Mouse (Mus musculus) A20 (cell line): Measurements from ENCODE around the gene Usp48.
"Not testable (repeated sequence)": the region's sequence is repeated elsewhere in the genome, so short reads cannot be mapped to it uniquely, and the experiment has no call there.

ENCODE experiments used
- DNase-seq: peaks from one replicate; pipeline ENCODE4 v3.0.0-alpha.2; 2011; ENCODE audit warnings: low read depth, low spot score

Gene Usp48

DNA sequence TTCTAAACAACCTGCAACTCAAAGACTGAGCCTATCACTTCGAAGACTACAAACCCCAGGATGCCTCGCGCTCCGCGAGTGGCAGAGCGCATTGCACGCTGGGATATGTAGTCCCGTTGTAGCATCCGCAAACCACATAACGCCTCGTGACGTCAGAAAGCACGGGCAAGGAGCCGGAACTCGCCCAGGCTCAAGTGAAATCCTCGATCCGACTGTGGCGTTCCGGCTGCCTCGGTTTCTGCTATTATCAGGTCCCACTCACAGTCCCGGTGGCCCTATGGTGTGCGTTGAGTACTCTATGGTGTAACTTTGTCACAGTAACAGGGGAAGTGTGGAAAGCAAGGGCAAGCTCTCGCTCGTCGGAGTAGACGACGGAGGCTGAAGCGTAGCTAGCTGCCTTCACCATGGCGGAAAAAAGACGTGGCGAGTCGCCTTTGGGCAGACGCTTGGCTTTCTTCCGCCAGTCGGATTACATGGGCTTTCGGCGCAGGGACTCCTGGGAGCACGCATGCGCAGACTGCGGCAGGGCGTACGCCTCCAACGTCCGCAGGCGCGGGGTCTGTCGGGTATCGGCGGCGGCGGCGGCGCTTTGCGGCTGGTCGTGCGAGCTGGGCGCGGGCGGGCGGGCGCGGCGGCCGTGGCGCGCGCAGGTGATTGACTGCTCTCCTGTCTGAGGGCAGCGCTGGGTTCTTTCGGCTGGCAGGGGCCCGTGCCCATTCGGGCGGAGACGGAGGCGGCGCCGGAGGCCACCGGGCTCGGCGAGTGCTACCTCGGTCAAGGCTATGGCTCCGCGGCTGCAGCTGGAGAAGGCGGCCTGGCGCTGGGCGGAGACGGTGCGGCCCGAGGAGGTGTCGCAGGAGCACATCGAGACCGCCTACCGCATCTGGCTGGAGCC lies at the start of gene Usp48:
TSS of gene Usp48 (plus strand) at position 155 of the 895 bp plus-strand sequence.
- peak; percentile 98 for DNase-seq

DNA sequence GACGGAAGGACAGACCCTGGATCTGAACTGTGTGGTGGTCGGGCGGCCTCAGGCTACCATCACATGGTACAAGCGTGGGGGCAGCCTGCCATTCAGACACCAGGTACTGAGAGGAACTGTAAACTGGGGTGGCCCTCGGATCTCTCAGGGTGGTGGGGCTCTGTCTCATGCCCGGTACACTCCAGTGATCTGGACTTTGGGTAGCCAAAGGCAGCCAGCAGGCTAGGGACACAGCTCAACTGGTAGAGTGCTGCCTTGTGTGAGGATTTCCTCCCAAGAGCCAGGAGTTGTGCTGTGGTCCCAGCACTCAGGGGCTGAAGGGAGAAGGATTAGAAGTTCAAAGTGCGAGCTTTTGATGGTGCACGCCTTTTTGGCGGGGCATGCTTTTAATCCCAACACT lies 48.0 kb upstream of the Usp48 start:
- no peak for DNase-seq

DNA sequence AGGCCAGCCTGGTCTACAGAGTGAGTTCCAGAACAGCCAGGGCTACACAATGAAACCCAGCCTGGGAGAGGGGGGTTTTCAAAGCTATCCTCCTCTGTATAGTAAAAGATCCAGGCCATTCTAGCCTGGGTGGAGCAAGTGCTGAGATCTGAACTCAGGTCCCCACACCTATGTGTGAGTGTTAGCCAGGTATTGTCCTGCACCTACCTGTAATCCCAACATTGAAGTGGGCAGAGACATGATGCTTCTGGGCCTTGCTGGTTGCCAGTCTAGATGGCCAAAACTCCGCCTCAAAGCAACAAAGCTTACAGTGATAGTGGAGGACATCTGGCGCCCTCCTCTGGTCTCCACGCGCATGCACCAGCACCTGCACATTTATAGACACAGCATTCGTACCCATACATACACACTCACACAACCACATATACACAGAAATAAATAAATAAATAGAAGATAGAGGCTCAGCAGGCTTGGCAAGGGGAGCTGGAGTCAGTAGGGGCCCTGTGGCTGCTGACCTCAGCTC lies 47.5 kb upstream of the Usp48 start:
- DNase-seq: peak; percentile 48

DNA sequence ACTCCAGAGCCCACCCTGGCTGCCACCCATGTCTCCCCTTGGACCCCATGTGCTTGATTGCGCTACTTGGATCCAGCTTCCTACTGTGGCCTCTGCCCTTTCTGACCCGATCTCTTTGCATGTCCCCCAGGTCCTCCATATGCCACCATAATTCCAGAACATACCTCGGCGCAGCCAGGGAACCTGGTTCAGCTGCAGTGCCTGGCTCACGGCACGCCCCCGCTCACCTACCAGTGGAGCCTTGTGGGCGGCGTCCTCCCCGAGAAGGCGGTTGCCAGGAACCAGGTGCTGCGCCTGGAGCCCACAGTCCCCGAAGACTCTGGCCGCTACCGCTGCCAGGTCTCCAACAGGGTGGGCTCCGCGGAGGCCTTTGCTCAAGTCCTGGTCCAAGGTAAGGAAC lies 40.1 kb upstream of the Usp48 start:
- no peak for DNase-seq

DNA sequence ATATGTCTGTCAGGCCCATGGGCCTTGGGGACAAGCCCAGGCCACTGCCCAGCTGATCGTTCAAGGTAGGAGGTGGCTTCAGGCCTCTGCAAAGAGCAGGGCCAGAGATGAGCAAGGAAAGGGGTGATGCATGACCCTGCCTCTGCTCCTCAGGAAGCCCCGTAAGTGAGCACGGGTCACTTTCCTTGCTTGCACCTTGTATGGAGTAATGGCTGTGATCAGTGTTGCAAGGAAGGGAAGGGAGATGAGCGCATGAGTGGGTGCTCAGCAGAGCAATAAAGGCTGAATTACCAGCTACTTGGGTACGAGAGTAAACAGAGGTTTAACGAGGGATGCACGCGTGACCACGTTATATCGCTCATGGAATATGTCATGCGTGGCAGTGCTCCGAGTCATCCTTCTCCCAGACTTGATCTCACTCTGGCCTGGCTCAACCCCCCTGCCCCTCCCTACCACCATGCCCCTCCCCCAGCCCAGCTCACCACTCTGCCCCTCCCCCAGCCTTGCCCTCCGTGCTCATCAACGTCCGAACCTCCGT lies 36.8 kb upstream of the Usp48 start:
- DNase-seq: no peak

DNA sequence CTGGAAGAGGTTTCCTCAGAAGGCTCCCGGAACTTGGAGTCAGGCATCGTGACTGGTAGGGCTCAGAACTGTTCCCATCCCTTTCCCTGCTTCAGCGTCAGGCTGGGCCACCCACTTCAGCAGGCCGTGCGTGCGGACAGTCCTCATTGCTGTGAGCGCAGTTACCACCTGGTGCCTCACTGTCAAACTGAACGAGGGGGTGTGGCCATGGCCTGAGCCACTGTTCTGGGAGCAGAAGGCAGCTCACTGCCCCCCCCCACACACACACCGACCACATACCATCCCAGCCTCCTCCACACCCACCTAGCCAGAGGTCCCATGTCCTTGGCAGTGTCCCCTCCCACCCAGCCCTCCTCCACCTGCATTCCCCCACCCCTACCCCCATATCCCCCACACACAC lies 23.7 kb upstream of the Usp48 start:
- no peak for DNase-seq

DNA sequence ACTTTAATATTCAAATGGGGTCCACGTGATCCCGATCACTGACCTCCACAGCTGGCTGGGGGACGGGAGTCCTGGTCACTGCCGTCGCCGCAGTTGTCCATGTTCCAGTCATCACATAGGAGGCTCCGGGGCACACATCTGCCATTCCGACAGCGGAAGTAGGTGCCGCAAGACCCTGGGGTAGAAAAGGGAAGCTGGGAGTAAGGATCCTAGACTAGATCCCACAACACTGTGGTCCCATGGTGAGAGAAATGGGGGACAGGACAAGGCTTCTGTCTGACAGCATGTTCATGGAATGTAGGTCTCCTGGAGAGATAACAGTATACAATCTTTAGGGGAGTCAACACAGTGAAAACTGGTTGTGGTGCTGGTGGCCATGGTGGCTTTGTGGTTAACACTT lies 19.1 kb upstream of the Usp48 start, which contains the start of gene Ldlrad2:
TSS of gene Ldlrad2 (minus strand) at position 101 of the 400 bp plus-strand sequence.
- no peak for DNase-seq

DNA sequence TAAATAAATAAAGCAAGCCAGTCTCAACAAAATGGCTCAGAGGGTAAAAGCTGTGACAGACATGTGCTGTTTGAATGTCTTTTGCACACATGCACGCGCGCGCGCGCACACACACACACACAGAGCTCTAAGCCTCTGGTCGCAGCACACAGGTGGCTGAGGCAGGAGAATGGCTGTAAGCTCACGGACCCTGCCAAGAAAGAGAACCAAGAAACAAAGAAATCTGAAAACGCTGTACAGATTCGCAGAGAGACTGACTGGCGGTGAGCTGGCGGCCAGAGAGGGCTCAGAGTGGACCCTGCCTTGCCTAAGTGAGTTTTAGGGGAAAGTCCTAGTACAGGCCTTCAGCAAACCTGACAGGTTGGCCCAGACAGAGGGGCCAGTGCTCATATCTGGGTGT lies 16.1 kb upstream of the Usp48 start:
- no peak for DNase-seq

DNA sequence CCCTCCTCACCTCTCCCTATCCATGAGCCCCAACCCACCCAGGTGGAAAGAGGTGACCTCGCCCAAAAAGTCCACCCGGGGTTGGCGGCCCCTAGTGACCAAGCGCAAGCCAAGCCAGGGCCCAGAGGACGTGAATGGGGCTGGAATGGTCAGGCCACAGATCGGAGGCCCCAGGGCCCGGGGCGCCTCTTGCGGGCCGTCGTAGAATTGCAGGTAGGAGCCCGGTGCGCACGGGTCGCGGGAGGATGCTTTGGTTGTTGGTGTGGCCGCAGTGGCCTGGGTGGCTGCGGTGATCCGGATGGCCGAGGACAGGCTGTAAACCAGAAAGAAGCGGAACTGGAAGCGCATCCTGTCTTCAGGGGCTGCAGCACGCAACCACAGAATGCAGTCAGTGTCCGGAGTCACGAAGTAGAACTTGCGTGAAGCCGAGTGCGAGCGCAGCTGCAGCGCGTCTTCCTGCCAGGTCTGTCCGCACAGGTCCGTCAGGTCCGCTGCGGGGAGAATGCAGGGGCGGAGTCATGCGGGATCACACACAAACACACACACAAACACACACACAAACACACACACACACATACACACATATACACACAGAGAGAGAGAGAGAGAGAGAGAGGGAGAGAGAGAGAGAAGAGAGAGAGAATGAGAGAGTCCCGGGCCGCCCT lies 15.2 kb upstream of the Usp48 start:
- DNase-seq: peak; percentile 42

DNA sequence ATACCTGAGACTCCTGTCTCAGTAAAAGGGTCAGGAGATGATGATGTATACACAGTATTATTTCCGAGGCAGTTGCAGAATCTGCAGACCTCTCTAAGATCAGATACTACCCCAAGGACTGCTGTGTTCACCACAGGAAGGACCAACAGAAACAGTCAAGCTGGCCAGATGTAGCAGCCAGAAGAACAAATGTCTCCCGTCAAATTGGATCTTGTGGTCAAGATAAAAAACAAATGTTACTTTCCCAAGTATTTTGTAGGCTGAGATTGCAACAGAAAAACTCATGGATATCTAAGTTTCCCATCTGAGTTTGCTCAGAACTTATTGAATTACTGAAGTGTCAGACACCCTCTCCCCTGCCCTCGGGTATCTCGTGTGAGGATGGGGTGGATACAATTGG lies 13.8 kb upstream of the Usp48 start:
- no peak for DNase-seq

DNA sequence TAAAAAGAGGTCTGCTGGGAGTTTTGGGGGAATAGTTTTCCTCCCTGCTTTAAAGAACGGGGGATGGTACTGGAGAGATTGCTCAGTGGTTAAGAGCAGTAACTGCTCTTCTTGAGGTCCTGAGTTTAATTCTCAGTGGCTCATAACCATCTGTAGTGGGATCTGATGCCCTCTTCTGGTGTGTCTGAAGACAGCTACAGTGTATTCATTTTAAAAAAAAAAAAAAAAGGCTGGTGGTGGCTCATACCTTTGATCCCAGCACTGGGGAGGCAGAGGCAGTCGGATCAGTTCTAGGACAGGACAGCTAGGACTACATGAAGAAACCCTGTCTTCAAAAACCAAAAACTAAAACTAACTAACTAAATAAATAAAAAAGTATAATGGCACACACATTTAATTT lies 13.3 kb upstream of the Usp48 start:
- no peak for DNase-seq

DNA sequence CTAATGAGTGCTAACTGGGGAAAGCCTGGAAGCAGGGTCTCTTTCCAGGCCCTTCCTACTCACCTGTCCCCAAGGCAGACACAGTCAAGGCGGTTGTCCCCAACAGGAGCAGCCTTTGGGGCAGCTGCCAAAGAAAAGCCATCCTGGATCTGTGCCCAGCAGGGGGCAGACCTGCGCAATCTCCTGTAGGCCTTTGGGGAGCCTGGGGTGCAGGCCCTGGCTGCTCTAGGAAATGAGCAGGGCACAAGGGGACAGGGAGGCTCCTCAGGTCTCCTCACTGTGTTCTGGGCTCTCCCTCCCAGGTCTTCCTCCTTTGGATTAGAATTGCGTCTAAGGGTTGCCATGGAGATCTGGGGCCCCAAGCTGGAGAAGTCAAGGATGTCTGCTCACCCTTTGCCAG lies 11.7 kb upstream of the Usp48 start:
- DNase-seq: peak; percentile 50

DNA sequence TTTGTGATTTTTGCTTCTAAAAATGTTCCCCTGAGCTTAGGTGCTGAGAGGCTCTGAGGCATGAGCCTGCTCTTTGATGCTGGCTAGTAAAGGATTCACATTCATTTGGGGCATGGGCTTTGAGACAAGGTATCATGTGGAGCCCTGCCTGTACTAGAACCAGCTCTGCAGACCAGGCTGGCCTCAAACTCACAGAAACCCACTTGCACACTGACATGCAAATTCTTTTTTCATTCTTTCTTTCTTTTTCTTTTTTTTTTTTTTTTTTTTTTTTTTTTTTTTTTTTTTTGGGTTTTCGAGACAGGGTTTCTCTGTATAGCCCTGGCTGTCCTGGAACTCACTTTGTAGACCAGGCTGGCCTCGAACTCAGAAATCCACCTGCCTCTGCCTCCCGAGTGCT lies 4.5 kb upstream of the Usp48 start:
- DNase-seq: not testable (repeated sequence)

DNA sequence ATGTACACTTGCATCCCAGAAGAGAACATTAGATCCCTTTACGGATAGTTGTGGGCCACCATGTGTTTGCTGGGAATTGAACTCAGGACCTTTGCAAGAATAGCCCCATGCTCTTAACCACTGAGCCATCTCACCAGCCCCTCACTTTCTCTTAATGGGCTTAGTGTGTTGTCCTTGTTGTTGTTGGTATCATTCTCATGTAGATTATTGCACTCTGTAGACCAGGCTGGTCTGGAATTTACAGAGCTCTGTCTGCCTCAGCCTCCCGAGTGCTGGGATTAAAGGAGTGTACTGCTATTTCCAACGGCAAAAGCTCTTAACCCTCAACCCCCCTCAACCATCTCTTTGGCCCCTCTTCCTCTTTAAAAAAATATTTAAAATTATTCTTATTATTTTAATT lies 4.0 kb upstream of the Usp48 start:
- no peak for DNase-seq

DNA sequence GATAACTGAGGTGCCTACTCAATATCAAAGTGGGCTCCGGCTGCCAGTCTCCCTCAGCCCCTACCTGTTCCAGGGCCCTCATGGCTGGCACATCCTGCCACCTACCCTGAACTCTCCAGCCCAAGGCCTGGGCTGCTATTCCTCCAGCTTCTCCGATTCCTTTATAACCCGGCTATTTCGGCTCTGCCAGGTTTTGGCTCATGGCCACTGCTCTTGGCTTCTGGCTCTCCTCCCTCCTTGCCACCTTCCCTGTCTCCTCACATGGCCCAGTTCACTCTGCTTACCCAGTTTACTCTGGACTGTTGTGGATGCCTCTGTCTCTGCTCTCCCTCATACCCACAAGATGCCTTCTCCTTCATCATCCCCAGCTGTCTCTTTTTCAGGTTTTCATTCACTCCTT lies 2.6 kb upstream of the Usp48 start:
- DNase-seq: no peak

DNA sequence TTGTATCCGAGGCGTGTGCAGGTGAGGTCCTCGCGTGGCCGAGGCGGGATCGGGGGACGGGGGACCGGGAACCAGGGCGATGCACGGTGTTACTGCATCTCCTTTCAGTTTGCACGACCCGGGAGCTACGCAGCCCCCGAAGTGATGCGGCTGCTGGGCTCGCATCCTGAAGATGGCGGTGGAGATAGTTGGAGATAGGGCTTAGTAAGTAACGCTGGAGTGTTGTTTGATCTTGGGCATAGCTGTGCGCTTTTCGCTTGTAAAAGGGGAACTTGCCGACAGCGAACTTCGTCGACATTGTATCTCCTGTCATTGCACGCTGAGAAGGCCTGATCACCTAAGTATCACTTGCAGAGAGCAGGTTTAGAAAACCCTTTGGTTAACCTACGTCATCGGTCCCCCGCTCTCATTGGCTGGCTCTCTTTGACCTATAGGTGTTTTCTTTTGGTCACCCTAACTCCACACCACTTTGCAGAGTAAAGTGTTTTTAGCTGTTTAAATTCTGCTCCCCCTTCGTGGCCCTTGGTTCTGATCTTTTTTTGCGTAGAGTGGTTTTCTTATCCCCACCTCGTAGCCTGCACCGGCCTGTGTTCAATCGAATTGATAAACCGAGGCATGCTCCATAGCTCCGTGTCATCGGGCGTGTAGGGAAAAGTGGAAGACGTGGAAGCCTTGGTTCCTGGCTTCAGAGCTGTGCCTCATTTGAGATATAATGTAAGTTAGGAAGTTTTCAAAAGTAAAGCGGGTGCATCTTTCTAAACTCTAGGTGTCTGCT lies 1.1 kb downstream of the Usp48 start:
- DNase-seq: peak; percentile 82

DNA sequence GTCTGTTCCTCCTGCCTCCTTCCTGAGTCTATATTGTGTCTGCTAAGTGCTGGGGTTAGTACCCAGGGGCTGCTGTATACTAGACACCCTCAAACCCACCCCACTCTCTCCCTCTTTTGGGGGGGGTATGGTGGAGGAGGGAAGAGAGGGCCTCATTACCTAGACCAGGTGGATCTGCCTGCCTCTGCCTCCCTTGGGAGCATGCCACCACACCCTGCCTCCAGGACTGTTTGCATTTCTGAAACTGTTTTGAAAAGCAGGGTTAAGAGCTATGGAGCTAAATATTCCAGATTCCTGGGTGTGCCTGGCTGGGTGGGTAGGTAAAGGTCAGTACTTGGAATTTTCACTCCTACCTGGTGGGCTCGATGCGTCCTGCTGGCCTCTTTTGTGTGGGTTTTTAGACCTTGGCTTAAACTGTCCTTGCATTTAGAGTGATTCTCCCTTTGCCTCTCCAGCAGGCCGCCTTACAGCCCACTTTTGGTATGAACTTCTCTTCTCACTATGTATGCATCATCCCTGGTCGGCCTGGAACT lies 3.6 kb downstream of the Usp48 start:
- no peak for DNase-seq

DNA sequence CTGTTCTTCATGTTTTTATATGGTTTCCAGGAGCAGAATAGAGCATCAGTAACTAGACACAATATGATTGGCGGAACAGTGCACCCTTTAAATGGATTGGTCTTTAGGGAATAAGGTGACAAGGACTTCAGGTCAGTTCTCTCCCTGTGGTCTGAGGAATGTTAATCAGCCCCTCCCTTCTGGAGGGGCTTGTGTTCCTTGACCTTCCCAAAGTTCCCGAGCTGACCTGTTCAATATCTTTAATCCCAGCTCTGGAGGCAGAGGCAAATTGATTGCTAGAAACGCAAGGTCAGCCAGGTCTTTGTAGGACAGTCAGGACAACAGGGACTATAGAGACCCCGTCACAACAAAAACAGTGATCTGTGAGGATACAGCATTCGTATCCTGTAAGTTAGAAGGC lies 5.0 kb downstream of the Usp48 start:
- no peak for DNase-seq

DNA sequence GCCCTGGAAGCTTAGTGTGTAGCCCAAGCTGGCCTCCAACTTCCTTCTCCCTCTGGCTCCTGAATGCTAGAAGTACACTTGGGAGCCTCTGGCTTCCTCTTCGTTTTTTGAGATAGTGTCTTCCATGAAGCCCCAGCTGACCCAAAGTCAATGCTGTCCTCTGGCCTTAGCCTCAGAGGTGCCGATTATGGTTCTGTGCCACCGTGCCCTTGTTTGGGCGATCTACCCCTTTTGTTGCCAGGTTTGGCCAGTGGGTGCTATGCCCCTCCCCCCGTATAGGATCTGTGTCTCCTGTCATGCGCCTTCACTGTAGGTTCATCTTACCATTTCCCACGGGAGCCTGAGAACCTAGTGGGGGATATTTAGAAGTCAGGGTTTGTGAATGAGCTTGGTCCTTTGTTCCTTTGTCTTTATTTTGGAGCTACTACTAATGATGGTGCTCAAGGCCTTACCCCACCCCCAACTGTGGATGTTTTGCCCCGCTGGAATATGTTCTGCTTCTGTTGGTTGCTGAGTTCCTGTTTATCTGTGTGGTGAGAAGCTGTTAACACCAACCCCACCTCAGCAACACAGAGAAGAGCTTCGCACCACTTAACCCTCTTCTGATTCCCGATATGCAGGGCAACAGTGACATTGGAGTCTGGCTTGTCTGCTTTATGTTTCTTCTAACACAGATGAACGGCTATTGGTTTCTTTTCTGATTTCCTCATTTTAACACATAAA lies 10.1 kb downstream of the Usp48 start:
- no peak for DNase-seq

DNA sequence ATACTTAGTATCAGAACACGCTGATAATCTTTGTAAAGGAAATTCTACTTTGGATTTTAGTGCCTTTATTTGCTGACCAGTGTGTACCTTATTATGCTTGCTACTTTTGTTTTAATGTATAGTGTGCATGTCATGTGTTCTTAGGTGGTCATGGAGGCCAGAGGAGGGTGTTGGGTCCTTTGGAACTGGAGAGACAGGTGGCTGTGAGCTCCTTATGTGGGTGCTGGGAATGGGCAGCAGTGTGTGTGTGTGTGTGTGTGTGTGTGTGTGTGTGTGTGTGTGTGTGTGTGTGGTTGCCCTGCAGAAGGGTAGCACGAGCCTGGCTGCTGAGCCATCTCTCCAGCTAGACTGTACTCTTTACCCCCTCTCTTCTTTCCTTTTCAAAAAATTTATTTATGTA lies 13.5 kb downstream of the Usp48 start:
- DNase-seq: no peak

DNA sequence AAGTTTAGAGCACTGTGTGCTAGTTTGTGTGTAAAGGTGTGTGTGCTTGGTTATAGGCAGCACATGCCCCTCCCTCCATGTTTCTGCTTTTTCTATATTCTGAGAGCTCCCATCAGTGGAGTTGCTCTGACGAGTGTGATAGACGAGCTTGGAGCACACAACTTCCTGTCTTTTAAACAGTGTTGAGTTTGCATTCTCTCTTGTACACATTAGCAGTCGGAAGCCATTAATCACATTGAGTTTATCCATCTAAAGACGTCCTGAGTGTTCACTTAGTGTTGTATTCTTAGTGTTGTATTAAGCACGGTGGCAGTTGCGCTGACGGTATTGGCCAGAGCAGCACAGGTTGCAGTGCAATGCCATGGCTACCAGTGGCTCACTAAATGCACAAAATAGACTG lies 15.7 kb downstream of the Usp48 start:
- DNase-seq: no peak
